Mouse (Mus musculus) granulocyte monocyte progenitor cell, adult 5-6 weeks (primary cell): ENCODE data around the gene Pitpnm1. TPM values are rescaled to one million over a fixed set of nuclear protein-coding genes. Genes with fewer than 3 reads are reported as not detected.
"Not testable (repeated sequence)": the region's sequence is repeated elsewhere in the genome, so short reads cannot be mapped to it uniquely, and the experiment has no call there.

Experiments
- ATAC-seq: replicated peaks from 2 replicates; pipeline ENCODE4 v1.8.0; 2016; ENCODE audit warnings: mild to moderate bottlenecking, moderate TSS enrichment, inconsistent platforms; ENCODE audit not compliant: poor library complexity, severe bottlenecking
- total RNA-seq, 2 experiments: library from RNA; stranded (forward) in 1 of 2; stranded (reverse) in 1 of 2; fragments of 200-712, 200-1000 nt in 1 of 2; fragments of >200 nt in 1 of 2; fragmentation: Nextera tagmentation in 1 of 2; gene quantifications; 2 replicates each; pipeline ENCODE4 v1.2.3; 2014 to 2017

Pitpnm1 gene
- 11.3 and 16.8 TPM in 2 replicates for total RNA-seq (2014; fragmentation: Nextera tagmentation)
- total RNA-seq (2017): 4.5 and 24.3 TPM in 2 replicates

- ATAC-seq: 0 out of 2 replicates have a peak, but pooled peaks have one; percentile 6
These were observed at the start of gene Pitpnm1 for GRCm38 (mm10) chr19:4099837-4100717. Gene Pitpnm1, plus strand, starts transcription at chr19:4099998.

GRCm38 (mm10) chr19:4051016-4051415 lies 48.8 kb upstream of the Pitpnm1 start:
- no peak for ATAC-seq

DNA sequence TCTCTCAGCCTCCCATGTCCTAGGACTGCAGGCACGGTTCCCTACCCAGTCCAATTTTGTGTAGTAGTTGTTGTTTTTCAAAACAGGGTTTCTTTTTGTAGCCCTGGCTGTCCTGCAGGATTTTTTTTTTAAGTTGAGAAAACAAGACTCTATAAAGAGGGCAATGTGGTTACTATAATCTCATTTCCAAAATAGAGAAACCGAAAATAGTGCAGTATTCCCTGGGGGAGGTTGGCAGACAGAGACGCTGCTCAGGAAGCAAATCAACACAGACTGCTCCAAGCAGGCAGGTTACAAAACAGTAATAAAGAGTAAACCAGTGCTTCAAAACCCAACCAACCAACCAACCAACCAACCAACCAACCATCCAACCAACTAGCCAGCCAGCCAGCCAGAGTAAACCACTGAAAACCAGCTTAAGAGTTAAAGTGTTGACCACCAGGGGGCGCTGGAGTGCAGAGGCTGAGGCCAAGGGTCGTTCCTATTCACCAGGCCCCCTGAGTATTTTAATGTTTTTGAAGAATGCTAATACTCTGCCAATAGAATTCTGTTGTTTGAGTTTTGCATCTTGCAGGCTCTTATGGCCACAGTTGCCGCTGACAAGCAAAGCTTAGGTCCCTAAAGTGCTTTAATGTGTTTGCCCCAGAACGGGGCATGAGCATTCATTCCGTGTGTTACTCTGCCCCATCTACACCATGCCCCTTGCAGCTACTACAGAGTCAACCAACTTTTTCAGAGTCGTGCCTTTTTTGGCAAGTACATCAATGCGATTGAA lies 47.9 kb upstream of the Pitpnm1 start:
- peak; percentile 40; the same call in 1 of the 2 replicates for ATAC-seq

DNA sequence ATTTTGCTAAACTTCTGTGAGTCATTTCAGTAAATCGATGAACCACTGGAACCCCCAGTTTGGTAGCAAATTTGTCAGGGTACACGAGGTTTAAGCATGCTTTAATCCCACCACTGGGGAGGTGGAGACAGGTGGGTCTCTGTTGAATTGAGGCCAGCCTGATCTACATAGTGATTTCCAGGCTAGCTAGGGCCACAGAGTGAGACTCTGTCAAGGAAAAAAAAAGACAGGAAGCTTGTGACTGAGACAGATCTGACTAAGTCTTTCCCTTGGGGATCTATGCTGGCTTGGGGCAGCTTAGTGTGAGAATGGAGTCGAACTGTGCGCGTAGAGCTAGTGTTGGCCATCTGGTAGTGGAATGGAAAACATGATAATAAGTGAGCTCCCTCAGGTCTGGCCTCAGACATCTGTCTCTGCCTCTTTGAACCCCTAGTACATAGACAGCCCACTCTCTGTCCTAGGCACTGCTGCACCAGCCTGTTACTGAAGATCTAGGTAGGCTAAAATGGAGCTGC lies 47.2 kb upstream of the Pitpnm1 start:
- no peak for ATAC-seq

DNA sequence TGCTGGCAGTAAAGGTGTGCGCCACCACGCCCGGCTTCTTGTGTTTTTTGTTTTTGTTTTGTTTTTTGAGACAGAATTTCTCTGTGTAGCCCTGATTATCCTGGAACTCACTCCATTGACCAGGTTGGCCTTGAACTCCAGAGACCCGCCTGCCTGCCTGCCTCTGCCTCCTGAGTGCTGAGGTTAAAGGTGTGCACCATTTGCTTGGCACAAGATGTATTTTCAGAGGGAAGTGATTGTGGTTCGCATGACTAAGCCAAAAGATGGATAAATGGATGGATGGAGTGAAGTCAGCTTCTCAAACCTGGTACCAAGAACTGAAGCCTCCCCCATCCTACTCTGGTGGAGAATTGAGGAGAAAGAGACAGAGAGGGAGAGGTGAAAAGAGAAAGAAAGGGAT lies 45.2 kb upstream of the Pitpnm1 start:
- ATAC-seq: no peak

- no peak for ATAC-seq
These were observed 44.4 kb upstream of the Pitpnm1 start for GRCm38 (mm10) chr19:4055216-4055946.

GRCm38 (mm10) chr19:4055947-4056693 lies 43.7 kb upstream of the Pitpnm1 start:
- no peak for ATAC-seq

DNA sequence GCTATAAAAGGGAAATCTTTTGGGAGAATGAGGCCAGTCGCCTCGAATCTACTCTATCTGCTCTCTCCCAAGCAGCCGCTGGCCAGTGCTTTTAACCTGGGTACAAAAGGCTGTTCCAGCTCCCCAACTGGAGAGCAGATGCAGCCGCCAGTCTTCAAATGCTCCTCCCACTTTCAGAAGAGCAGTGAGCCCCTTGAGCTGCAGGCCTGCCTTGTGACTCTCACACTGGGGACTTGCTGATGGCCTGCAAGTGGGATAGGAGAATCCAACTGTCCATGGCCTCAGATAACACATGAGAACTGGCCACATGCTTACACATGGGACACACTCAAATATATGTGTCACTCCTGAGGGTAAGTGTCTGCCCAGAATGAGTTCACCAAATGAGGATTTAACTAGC lies 43.1 kb upstream of the Pitpnm1 start:
- ATAC-seq: no peak

GRCm38 (mm10) chr19:4057389-4057788 lies 42.4 kb upstream of the Pitpnm1 start:
- no peak for ATAC-seq

GRCm38 (mm10) chr19:4057962-4058361 lies 41.8 kb upstream of the Pitpnm1 start:
- ATAC-seq: no peak

GRCm38 (mm10) chr19:4058581-4058980 lies 41.2 kb upstream of the Pitpnm1 start:
- ATAC-seq: no peak

DNA sequence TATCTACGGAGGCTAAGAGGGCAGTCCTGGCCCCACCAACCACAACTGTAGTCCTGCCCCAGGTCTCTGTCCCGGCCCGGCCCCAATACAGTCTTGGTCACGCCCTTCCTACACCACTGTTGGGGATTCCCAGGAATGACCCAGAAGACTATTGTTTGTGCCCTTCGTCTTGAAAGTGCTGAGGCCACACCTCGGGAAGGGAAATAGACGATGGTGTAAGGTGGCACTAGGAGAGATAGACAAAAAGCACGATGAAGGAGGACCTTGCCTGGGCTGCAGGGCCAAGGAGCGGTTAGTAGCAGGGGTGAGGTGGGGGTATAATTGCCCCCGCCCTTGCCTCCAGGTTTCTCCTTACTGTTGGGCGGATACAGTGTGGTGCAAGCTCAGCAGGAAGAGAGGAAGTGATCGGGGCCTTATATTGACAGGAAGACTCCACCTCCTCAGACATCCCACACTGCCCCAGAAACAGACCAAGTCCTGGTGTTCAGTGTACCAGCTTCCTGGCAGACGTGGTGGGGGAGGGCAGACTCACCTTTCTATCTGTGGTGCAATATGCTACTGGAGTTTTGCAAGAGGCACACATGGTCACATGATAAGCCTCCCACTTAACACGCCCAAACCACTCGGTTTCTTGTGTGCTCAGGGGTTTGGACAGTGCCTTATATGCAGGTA lies 40.6 kb upstream of the Pitpnm1 start, which contains the start of gene Gstp3:
Gene Gstp3, minus strand, starts transcription at position 501 of the 672 bp plus-strand sequence.
- ATAC-seq: peak; percentile 79

DNA sequence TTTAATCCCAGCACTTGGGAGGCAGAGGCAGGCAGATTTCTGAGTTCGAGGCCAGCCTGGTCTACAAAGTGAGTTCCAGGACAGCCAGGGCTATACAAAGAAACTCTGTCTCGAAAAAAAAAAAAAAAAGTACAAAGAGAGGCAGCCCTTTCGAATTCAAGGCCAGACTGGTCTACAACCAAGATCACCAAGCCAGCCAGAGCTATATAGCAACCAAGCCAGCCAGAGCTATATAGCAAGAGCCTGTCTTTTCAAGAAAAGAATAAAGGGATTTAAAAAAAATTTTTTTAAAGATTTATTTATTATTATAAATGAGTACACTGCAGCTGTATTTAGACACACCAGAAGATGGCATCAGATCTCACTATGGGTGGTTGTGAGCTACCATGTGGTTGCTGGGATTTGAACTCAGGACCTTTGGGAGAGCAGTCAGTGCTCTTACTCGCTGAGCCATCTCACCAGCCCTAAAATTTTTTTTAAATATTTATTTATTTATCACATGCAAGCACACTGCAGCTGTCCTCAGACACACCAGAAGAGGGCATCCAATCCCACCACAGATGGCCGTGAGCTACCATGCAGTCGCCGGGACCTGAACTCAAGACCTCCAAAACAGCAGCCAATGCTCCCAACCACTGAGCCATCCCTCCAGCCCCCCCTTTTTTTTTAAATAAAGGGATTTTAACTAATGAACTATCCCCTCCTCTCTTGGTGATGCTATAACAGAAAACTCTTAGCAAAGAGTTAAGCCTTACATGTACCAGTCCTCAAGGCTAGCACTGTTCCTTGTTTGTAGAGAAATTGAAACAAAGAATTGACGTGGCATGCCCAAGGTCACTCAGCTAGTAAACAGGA lies 39.5 kb upstream of the Pitpnm1 start:
- not testable (repeated sequence) for ATAC-seq

- ATAC-seq: peak; percentile 35
These were observed 38.8 kb upstream of the Pitpnm1 start for GRCm38 (mm10) chr19:4060899-4061465.

GRCm38 (mm10) chr19:4063357-4063756 lies 36.4 kb upstream of the Pitpnm1 start:
- not testable (repeated sequence) for ATAC-seq

- not testable (repeated sequence) for ATAC-seq
These were observed 35.3 kb upstream of the Pitpnm1 start for GRCm38 (mm10) chr19:4064501-4064900.

GRCm38 (mm10) chr19:4066280-4066679 lies 33.5 kb upstream of the Pitpnm1 start:
- no peak for ATAC-seq

GRCm38 (mm10) chr19:4066877-4067276 lies 32.9 kb upstream of the Pitpnm1 start:
- ATAC-seq: no peak
